Mouse (Mus musculus): Measurements from ENCODE around the gene Babam2. TPM values are rescaled to one million over a fixed set of nuclear protein-coding genes. Genes with fewer than 3 reads are reported as not detected.
A peak's percentile ranks its signal among the peaks of the same experiment; 100 is the strongest.

Gene Babam2
- polyA plus RNA-seq, 1 experiment: 38.7 TPM

DNA sequence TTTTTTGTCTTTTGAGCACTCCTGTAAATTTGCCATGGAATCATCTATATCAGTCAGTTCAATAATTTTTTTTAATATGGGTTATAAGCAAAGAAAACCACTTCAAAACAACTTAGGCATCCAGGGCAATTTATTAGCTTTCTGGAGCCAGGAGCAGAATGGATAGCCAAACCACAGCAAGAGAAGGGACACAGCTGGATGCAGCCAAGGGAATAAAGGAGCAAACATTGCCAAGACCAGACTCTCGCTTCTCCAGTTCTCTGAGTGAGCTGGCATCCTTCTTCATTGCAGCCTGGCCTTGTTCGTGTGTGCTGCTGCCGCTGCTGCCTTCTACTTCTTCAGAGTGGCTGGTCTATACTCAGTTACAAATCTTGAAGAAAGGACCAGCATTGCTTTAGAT lies 190.9 kb downstream of the Babam2 start:
- H3K4me3 ChIP-seq (ENCODE audit: insufficient read depth, low read depth, low read length): no peak overlapping the region
- H3K4me1 ChIP-seq (ENCODE audit: control insufficient read depth, insufficient read depth, low read length): no peaks in the 10 kb centered on the region
- 81% methylated on average over 3 of the region's 3 CpGs for WGBS
- TF ChIP-seq CTCF (conservative IDR thresholded peaks at IDR 0.05; ENCODE audit: insufficient read depth, insufficient read length, low read depth, low read length): no peak
- no peak for TF ChIP-seq POLR2A (IDR thresholded peaks at IDR 0.05; ENCODE audit: low read depth, low read length)
- no peaks in the 10 kb centered on the region for H3K36me3 ChIP-seq (ENCODE audit: control insufficient read depth, insufficient read depth, low read length)
- H3K27ac ChIP-seq (ENCODE audit: insufficient read depth, low read depth, low read length): no peak overlapping the region
- no peak for DNase-seq
- no peaks in the 10 kb centered on the region for H3K27me3 ChIP-seq (replicated peaks; ENCODE audit: control insufficient read depth, insufficient read depth, low read length)

DNA sequence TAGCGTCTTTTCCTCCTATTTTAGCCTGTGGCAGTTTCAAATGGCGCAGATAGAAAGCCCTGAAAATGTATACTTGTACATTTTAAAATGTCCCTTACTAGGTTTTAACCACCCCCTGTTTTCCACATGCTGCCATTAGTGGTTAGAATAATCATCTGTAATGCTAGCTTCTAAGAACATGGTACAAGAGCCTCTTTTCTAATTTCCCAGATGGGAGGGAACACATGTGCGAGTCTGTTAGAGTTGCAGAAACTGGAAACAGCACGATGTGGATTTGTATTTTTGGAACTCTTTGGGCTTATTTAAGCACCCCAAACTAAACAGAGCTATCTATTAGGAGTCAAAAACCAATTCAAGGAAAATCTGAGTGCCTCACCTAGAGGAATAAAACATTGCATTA lies 195.1 kb downstream of the Babam2 start:
- no peaks in the 10 kb centered on the region for H3K4me1 ChIP-seq (ENCODE audit: control insufficient read depth, insufficient read depth, low read length)
- 94% methylated on average over 4 of the region's 4 CpGs for WGBS
- no peak for DNase-seq
- H3K27me3 ChIP-seq (replicated peaks; ENCODE audit: control insufficient read depth, insufficient read depth, low read length): no peaks in the 10 kb centered on the region
- no peak for TF ChIP-seq CTCF (conservative IDR thresholded peaks at IDR 0.05; ENCODE audit: insufficient read depth, insufficient read length, low read depth, low read length)
- TF ChIP-seq POLR2A (IDR thresholded peaks at IDR 0.05; ENCODE audit: low read depth, low read length): no peak
- no peak overlapping the region for H3K4me3 ChIP-seq (ENCODE audit: insufficient read depth, low read depth, low read length)
- no peak overlapping the region for H3K27ac ChIP-seq (ENCODE audit: insufficient read depth, low read depth, low read length)
- no peaks in the 10 kb centered on the region for H3K36me3 ChIP-seq (ENCODE audit: control insufficient read depth, insufficient read depth, low read length)

DNA sequence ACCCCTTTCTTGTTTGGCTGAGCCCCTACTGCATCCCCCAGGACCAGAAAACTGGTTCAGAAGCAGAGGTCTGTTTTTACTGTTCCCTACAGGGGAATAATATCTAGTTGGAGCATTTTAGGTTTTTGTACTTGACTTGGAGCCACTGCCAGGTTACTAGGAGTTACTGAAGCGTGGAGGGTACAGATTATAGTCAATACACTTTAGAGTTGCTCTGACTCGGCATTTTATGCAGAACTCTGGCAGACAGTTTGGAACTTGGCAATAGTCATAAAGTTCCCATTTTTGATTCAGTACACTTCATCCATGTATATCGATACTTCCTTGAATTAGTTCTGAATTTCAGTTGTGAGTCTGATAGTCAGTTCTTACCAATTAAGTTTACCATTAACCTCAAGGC lies 202.4 kb downstream of the Babam2 start:
- no peak for TF ChIP-seq CTCF (conservative IDR thresholded peaks at IDR 0.05; ENCODE audit: insufficient read depth, insufficient read length, low read depth, low read length)
- no peak for TF ChIP-seq POLR2A (IDR thresholded peaks at IDR 0.05; ENCODE audit: low read depth, low read length)
- Histone ChIP-seq H3K27me3 (replicated peaks; ENCODE audit: control insufficient read depth, insufficient read depth, low read length) (no peaks in the 10 kb centered on the region), H3K36me3 (ENCODE audit: control insufficient read depth, insufficient read depth, low read length) (no peaks in the 10 kb centered on the region), H3K27ac (ENCODE audit: insufficient read depth, low read depth, low read length) (no peak overlapping the region), H3K4me1 (ENCODE audit: control insufficient read depth, insufficient read depth, low read length) (peaks cover 8% of the 10 kb centered on the region), H3K4me3 (ENCODE audit: insufficient read depth, low read depth, low read length) (no peak overlapping the region)
- 50% methylated on average over 3 of the region's 3 CpGs for WGBS
- DNase-seq: peak; percentile 59

DNA sequence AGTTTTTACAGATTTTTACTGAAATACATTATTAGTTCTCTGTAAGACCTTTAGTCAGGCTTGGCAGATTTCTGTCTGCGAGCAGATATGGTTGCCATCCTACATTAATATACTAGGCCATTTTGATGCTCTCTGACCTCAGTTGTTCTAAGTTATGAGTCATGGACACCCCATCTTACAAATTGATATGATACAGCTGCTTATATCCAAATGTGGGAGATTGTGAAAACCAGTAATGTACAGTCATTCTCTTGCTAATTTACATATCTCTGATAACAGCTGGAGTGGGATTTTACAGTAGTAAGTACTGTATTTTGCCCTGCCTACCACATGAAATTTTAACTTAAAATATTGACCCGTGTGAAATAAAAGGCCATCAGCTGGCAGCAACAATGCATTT lies 204.7 kb downstream of the Babam2 start:
- no peak overlapping the region for H3K27ac ChIP-seq (ENCODE audit: insufficient read depth, low read depth, low read length)
- H3K36me3 ChIP-seq (ENCODE audit: control insufficient read depth, insufficient read depth, low read length): no peaks in the 10 kb centered on the region
- WGBS: 85% methylated on average over 2 of the region's 2 CpGs
- TF ChIP-seq POLR2A (IDR thresholded peaks at IDR 0.05; ENCODE audit: low read depth, low read length): no peak
- TF ChIP-seq CTCF (conservative IDR thresholded peaks at IDR 0.05; ENCODE audit: insufficient read depth, insufficient read length, low read depth, low read length): no peak
- H3K4me3 ChIP-seq (ENCODE audit: insufficient read depth, low read depth, low read length): no peak overlapping the region
- no peaks in the 10 kb centered on the region for H3K27me3 ChIP-seq (replicated peaks; ENCODE audit: control insufficient read depth, insufficient read depth, low read length)
- DNase-seq: no peak
- H3K4me1 ChIP-seq (ENCODE audit: control insufficient read depth, insufficient read depth, low read length): peaks cover 11% of the 10 kb centered on the region

DNA sequence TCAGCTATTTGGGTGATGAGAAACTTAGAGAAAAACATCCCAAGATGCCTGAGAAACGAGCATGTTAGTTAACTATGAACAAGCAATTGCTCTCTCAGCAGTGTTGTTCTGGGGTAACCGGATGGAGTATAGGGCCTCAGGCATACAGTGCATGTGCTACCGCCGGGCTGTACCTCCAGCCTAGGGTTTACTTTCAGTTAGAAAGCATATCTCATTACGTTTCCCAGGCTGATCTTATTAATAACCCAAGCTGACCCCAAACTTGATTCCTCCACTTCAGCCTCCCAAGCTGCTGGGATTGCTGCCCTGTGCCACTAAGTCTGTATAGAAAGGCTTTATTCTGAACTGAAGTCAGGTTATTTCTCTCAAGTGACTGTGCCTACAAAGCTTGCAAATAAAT lies 205.4 kb downstream of the Babam2 start:
- no peak for DNase-seq
- no peak for TF ChIP-seq CTCF (conservative IDR thresholded peaks at IDR 0.05; ENCODE audit: insufficient read depth, insufficient read length, low read depth, low read length)
- no peak for TF ChIP-seq POLR2A (IDR thresholded peaks at IDR 0.05; ENCODE audit: low read depth, low read length)
- Histone ChIP-seq H3K27ac (ENCODE audit: insufficient read depth, low read depth, low read length) (no peak overlapping the region), H3K36me3 (ENCODE audit: control insufficient read depth, insufficient read depth, low read length) (no peaks in the 10 kb centered on the region), H3K27me3 (replicated peaks; ENCODE audit: control insufficient read depth, insufficient read depth, low read length) (no peaks in the 10 kb centered on the region), H3K4me1 (ENCODE audit: control insufficient read depth, insufficient read depth, low read length) (peaks cover 11% of the 10 kb centered on the region), H3K4me3 (ENCODE audit: insufficient read depth, low read depth, low read length) (no peak overlapping the region)
- 84% methylated on average over 5 of the region's 5 CpGs for WGBS

- WGBS: 89% methylated on average over 6 of the region's 6 CpGs
- DNase-seq: no peak
- no peak for TF ChIP-seq CTCF (conservative IDR thresholded peaks at IDR 0.05; ENCODE audit: insufficient read depth, insufficient read length, low read depth, low read length)
- no peak for TF ChIP-seq POLR2A (IDR thresholded peaks at IDR 0.05; ENCODE audit: low read depth, low read length)
- no peak overlapping the region for H3K4me3 ChIP-seq (ENCODE audit: insufficient read depth, low read depth, low read length)
- peaks cover 12% of the 10 kb centered on the region; the same call in 1 of the 2 replicates for H3K4me1 ChIP-seq (ENCODE audit: control insufficient read depth, insufficient read depth, low read length)
- no peaks in the 10 kb centered on the region for H3K27me3 ChIP-seq (replicated peaks; ENCODE audit: control insufficient read depth, insufficient read depth, low read length)
- H3K36me3 ChIP-seq (ENCODE audit: control insufficient read depth, insufficient read depth, low read length): no peaks in the 10 kb centered on the region
- H3K27ac ChIP-seq (ENCODE audit: insufficient read depth, low read depth, low read length): no peak overlapping the region
Measured at GRCm38 (mm10) chr5:31904968-31905683, 207.6 kb downstream of the Babam2 start.

- WGBS: 65% methylated on average over 7 of the region's 7 CpGs
- H3K27me3 ChIP-seq (replicated peaks; ENCODE audit: control insufficient read depth, insufficient read depth, low read length): no peaks in the 10 kb centered on the region
- no peak overlapping the region for H3K4me3 ChIP-seq (ENCODE audit: insufficient read depth, low read depth, low read length)
- no peak for DNase-seq
- TF ChIP-seq POLR2A (IDR thresholded peaks at IDR 0.05; ENCODE audit: low read depth, low read length): no peak
- TF ChIP-seq CTCF (conservative IDR thresholded peaks at IDR 0.05; ENCODE audit: insufficient read depth, insufficient read length, low read depth, low read length): no peak
- H3K36me3 ChIP-seq (ENCODE audit: control insufficient read depth, insufficient read depth, low read length): no peaks in the 10 kb centered on the region
- H3K27ac ChIP-seq (ENCODE audit: insufficient read depth, low read depth, low read length): no peak overlapping the region
- H3K4me1 ChIP-seq (ENCODE audit: control insufficient read depth, insufficient read depth, low read length): peaks cover 12% of the 10 kb centered on the region; the same call in 1 of the 2 replicates
Measured at GRCm38 (mm10) chr5:31905808-31906207, 208.3 kb downstream of the Babam2 start.

Data from kidney, adult 2 months (tissue).